Mouse (Mus musculus) kidney, embryonic 14.5 days (tissue): ENCODE data around the gene Odf3l2. TPM values are rescaled to one million over a fixed set of nuclear protein-coding genes. Genes with fewer than 3 reads are reported as not detected.

ENCODE experiments used
- ATAC-seq: fragments of 200-750 bp; cut with Nextera tagmentation; 2 replicates; pipeline ENCODE4 v1.8.0; 2017; ENCODE audit warnings: moderate number of reproducible peaks, mild to moderate bottlenecking, moderate TSS enrichment, moderate library complexity; ENCODE audit not compliant: low FRiP score, low TSS enrichment
- H3K27ac ChIP-seq: fragments of 300-500 bp; sonication (generic); 2 replicates; pipeline ENCODE4 v1.5.1; 2014; ENCODE audit warnings: low read depth, mild to moderate bottlenecking, low read length, moderate library complexity, mixed read lengths
- H3K27me3 ChIP-seq: fragments of 300-500 bp; sonication (generic); 2 replicates; pipeline ENCODE4 v1.6.1; 2014; ENCODE audit warnings: mild to moderate bottlenecking, low read length; ENCODE audit not compliant: control insufficient read depth, insufficient read depth
- H3K36me3 ChIP-seq: fragments of 300-500 bp; sonication (generic); 2 replicates; pipeline ENCODE4 v1.6.1; 2014; ENCODE audit warnings: low read length, mixed read lengths; ENCODE audit not compliant: control insufficient read depth, insufficient read depth
- H3K4me1 ChIP-seq: fragments of 300-500 bp; sonication (generic); 2 replicates; pipeline ENCODE4 v1.6.1; 2014; ENCODE audit warnings: low read length, mixed read lengths; ENCODE audit not compliant: control insufficient read depth, insufficient read depth
- H3K4me2 ChIP-seq: fragments of 300-500 bp; sonication (generic); replicated peaks from 2 replicates; pipeline ENCODE4 v1.6.1; 2014; ENCODE audit warnings: low read depth, mild to moderate bottlenecking, low read length
- H3K4me3 ChIP-seq: fragments of 300-500 bp; sonication (generic); 2 replicates; pipeline ENCODE4 v1.5.1; 2014; ENCODE audit warnings: mild to moderate bottlenecking, low read length
- H3K9ac ChIP-seq: fragments of 300-500 bp; sonication (generic); 2 replicates; pipeline ENCODE4 v1.6.1; 2014; ENCODE audit warnings: low read depth, mild to moderate bottlenecking, low read length, moderate library complexity
- H3K9me3 ChIP-seq: fragments of 300-500 bp; sonication (generic); 2 replicates; pipeline ENCODE4 v1.6.1; 2016; ENCODE audit warnings: low read length; ENCODE audit not compliant: control insufficient read depth
- WGBS: fragments of 180-500 bp; shearing (Covaris S2); extraction: QIAGEN DNeasy Blood & Tissue Kit; methylation state at CpG from one replicate; pipeline ENCODE4 v1.1.7; 2014; 5-methylcytosine and 5-hydroxymethylcytosine counted together
- polyA plus RNA-seq: library from polyadenylated mRNA; unstranded; fragments of >200 nt; fragmentation: Nextera tagmentation; extraction: Ambion mirVana; gene quantifications from 2 replicates; pipeline ENCODE4 v1.2.1, GENCODE M21; 2014

The Odf3l2 gene
- polyA plus RNA-seq, 1 experiment from 2014 or later = not detected

DNA sequence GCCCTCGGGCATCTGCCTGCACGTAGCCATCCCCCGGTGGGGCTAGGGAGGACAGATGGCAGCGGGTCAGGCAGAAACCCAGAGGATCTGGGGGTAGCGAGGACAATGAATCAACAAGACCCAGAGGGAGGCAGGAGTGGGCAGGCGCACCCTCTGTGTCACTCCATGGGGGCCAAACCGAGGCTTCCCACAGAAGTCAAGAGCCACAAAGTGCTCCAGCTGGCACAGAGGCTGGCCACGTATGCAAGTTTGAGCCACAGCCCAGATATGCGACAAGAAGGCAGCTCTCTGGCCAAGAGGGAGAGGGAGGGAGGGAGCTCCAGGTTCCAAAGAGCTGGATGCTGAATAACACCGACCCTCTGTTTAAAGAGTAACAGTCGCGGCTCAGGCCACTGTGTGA lies 21.6 kb downstream of the Odf3l2 start:
- Histone ChIP-seq H3K4me2 (no peak overlapping the region), H3K27ac (no peak overlapping the region), H3K4me3 (no peak overlapping the region), H3K9ac (no peak overlapping the region), H3K27me3 (no peaks in the 10 kb centered on the region), H3K9me3 (no peaks in the 10 kb centered on the region), H3K4me1 (no peaks in the 10 kb centered on the region), H3K36me3 (no peaks in the 10 kb centered on the region)
- no peak for ATAC-seq
- whole genome bisulfite sequencing = 71% methylated on average over 12 of the region's 12 CpGs

DNA sequence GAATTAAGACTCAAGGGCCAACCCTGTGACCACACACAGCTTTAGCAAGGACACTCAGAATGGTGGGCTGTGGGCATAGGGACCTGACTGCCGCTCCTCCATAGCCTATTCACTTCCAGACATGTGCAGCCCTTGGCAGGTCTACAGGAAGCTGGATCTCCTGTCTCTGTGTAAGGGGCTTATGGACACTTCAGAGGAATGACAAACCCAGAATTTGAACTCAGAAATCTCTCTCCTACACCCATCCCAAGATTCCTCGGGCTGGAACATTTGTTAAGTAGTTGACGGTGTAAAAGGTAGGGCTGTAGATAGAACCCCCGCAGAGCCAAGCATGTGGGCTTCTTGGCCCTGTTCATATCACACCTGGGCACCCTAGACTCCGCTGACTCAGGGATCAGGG lies 29.2 kb downstream of the Odf3l2 start:
- H3K36me3 ChIP-seq = no peaks in the 10 kb centered on the region
- 89% methylated on average over 5 of the region's 5 CpGs for WGBS
- no peak overlapping the region for H3K9ac ChIP-seq
- H3K9me3 ChIP-seq = no peaks in the 10 kb centered on the region
- H3K4me2 ChIP-seq = no peak overlapping the region
- no peak overlapping the region for H3K4me3 ChIP-seq
- peaks cover 14% of the 10 kb centered on the region for H3K4me1 ChIP-seq
- no peak for ATAC-seq
- H3K27me3 ChIP-seq = peaks cover 22% of the 10 kb centered on the region
- no peak overlapping the region for H3K27ac ChIP-seq

DNA sequence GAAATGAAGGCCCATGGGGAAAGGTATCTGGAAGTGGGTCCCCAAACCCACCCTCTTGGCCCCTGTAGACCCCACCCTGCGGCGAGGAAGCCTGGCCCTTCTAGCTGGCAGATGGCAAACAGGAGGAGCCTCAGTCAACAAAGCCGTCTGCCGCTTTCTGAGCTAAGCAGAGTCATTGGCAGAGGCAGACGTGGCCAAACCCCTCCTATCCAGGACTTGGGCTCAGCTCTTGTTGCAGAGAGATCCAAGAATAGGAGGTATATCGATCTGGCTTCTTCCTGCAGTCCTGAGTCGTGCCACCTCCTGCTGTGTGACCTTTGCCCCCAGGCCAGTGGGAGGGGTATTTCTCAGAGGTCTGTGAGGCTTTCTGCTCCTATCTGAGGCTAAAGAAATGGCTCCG lies 29.7 kb downstream of the Odf3l2 start:
- Histone ChIP-seq H3K4me3 (no peak overlapping the region), H3K27ac (no peak overlapping the region), H3K4me1 (peaks cover 14% of the 10 kb centered on the region), H3K4me2 (no peak overlapping the region), H3K9me3 (no peaks in the 10 kb centered on the region), H3K36me3 (no peaks in the 10 kb centered on the region), H3K27me3 (peaks cover 22% of the 10 kb centered on the region), H3K9ac (no peak overlapping the region)
- 12% methylated on average over 8 of the region's 8 CpGs for WGBS
- ATAC-seq = no peak

DNA sequence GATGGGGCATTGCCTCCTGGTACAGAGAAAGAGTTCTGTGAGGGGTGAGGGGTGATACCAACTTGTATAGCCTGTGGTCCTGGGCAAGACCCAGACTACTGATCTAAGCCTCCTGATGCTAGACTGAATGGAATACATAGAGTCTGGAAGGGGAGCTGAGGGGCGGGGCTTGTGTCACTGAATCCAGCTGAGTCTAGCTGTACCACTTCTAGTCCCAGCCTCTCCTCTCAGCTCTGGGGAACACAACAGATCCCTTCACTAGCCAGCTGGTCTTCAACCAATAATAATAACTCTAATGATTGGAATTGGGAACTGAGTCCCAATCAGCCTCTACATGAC lies 31.3 kb downstream of the Odf3l2 start:
- no peaks in the 10 kb centered on the region for H3K36me3 ChIP-seq
- H3K4me3 ChIP-seq = peak overlapping the region; percentile 54
- H3K9me3 ChIP-seq = no peaks in the 10 kb centered on the region
- no peak overlapping the region for H3K27ac ChIP-seq
- WGBS = 93% methylated on average over 1 of the region's 1 CpGs
- peak overlapping the region; percentile 97 for H3K4me2 ChIP-seq
- ATAC-seq = no peak; the same call in 1 of the 2 replicates
- H3K4me1 ChIP-seq = peaks cover 14% of the 10 kb centered on the region
- H3K27me3 ChIP-seq = peaks cover 22% of the 10 kb centered on the region
- no peak overlapping the region for H3K9ac ChIP-seq

DNA sequence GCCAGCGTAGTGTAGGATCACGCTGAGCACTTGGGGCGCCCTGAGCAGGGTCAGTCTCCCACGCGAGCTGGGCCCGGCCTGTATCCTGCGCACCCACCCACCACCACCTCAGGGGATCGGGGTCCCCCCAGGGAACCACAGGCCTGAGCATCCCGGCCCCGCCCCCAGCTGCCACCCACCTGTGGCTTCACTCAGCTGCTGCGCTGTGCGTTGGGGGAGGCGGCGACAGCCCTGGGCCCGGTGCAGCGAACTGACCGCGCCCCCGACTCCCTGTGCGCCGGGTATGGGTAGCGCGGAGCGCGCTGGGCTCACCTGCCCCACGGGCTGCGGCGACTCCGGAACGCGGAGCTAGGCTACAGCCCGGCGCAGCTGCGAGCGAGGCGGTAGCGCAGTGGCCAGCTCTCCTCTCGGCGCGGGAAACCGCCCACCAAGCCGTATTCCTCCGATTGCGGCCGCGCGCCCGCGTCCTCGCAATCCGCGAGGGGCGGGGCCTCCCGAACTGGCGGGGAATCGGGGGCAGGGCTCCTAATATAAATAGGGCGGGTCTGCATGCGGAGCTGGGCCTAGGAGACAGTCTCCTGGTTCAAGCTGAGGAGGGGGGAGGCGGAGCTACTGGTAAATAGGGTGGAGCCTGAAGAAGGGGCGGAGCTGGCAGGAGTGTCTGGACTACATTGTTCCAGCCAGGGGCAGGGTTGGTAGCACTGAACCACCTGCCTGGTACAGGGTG lies 31.8 kb downstream of the Odf3l2 start, which contains the start of gene C2cd4c:
Gene C2cd4c, minus strand, starts transcription at position 448 of the 727 bp plus-strand sequence.
- H3K36me3 ChIP-seq = no peaks in the 10 kb centered on the region
- peak within 1 kb of the TSS; percentile 54 for H3K4me3 ChIP-seq
- ATAC-seq = peak; percentile 90
- WGBS = 1% methylated on average over 59 of the region's 60 CpGs
- H3K9ac ChIP-seq = peak within 1 kb of the TSS; percentile 56
- H3K4me1 ChIP-seq = peaks cover 14% of the 10 kb centered on the region
- peaks cover 22% of the 10 kb centered on the region for H3K27me3 ChIP-seq
- no peak within 1 kb of the TSS for H3K27ac ChIP-seq
- H3K9me3 ChIP-seq = no peaks in the 10 kb centered on the region
- peak within 1 kb of the TSS; percentile 97 for H3K4me2 ChIP-seq

DNA sequence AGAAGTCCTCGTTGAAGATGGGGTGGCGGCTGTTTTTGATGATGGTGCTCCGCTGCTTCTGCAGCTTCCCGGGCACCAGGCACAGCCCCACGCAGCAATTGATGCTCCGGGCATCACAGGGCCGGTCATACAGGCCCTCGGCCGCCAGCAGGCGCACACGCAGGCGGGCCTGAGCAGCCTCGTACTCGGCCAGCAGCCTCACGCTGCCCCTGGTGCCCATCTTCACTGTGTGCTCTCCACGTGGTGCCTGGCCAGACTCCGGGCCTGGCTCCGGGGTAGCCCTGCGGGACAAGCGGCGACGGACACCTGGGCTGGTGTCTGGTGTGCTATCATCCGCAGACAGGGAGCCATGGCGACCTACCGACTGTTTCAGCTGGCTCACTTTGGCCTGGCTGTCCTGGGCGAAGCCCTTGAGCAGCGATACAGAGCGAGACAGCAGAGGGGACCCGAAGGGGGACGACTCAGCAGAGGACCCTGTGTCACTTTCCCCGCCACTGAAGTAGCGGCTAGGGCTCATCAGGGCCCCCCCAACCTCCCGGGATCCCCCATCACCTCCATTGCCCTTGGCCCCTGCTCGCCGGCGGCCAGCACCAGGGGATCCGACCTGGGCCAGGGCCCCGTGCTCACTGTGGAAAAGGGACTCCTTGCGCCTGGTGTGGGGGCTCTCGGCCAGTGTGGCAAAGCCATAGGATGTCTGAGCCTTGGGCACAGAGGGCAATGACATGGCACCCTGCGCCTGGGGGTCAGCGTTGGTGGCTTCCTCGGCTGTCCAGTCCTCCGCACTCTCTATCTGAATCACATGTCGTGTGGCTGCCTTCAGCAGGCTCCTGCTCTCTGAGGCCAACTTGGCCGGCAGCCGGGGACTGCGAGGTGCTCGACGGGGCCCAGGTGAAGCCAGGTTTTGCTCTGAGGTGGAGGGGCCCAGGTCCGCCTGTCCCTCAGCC lies 33.1 kb downstream of the Odf3l2 start:
- no peak for ATAC-seq
- Histone ChIP-seq H3K4me3 (peak overlapping the region; percentile 54), H3K36me3 (no peaks in the 10 kb centered on the region), H3K27me3 (peaks cover 22% of the 10 kb centered on the region), H3K9ac (peak overlapping the region; percentile 18; the same call in 1 of the 2 replicates), H3K4me1 (peaks cover 14% of the 10 kb centered on the region), H3K4me2 (peak overlapping the region; percentile 32), H3K27ac (no peak overlapping the region), H3K9me3 (no peaks in the 10 kb centered on the region)
- WGBS = 10% methylated on average over 51 of the region's 51 CpGs

DNA sequence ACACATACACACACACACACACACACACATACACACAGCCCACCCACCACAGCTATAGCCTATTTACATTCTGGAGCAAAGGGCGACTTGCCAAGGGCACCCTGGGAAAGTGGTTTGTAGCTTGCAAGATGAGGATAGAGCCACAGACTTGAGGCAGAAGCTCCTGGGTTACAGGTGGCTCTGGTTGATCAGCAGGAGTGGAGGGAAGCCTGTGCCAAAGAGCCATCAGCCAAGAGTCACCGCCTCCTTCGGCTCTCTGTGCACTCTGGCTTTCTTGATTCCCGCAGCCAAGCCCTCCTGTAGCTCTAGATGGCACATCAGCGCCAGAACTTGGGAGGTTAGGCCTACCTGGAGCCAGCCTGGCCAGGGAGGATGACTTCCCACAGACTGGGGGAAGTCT lies 34.2 kb downstream of the Odf3l2 start:
- Histone ChIP-seq H3K27ac (no peak overlapping the region), H3K4me3 (no peak overlapping the region), H3K36me3 (no peaks in the 10 kb centered on the region), H3K27me3 (peaks cover 22% of the 10 kb centered on the region), H3K9me3 (no peaks in the 10 kb centered on the region), H3K4me2 (no peak overlapping the region), H3K9ac (no peak overlapping the region), H3K4me1 (peaks cover 14% of the 10 kb centered on the region)
- 50% methylated on average over 5 of the region's 5 CpGs for WGBS
- no peak for ATAC-seq

DNA sequence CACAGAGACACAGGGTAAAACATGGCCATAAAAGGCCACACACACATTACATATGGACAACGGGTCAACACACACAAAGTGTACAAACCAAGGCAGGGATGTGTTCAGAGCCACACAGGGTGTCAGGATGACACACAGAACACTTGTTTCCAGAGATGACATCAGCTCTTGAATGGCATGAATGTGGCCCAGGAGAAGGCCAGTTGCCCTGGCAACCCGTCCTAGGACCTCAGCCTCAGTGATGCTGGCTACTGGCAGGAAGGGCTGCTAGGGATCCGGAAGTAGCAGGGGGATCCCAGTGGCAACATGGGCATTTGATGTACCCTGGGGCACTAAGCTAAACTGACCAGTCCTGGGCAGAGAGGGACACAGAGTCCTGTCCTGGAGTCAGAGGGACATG lies 36.3 kb downstream of the Odf3l2 start:
- 79% methylated on average over 3 of the region's 3 CpGs for WGBS
- Histone ChIP-seq H3K9me3 (no peaks in the 10 kb centered on the region), H3K4me3 (no peak overlapping the region), H3K9ac (no peak overlapping the region), H3K27ac (no peak overlapping the region), H3K27me3 (peaks cover 22% of the 10 kb centered on the region), H3K4me2 (no peak overlapping the region), H3K4me1 (peaks cover 14% of the 10 kb centered on the region), H3K36me3 (no peaks in the 10 kb centered on the region)
- ATAC-seq = no peak

DNA sequence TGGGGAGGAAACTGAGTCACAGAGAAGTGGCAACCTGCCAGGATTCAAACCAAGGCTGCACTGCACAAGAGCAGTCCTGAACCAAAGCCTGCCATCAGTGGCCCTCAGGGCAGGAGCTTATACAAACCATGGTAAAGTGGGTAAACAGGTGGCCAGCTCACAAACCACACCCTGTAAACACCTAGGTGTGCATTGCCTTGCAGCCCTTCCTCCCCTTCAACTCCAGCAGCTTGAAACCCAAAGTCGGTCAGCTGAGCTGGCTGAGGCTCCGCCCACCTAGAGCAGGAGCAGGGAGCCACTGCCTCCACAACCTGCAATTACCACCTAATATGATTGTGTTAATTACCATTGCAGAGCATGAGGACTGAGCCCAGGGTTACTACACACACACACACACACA lies 37.6 kb downstream of the Odf3l2 start:
- WGBS = 34% methylated on average over 2 of the region's 2 CpGs

More for the DNA sequence above, 37.6 kb downstream of the Odf3l2 start:
- Histone ChIP-seq H3K4me1 (peaks cover 9% of the 10 kb centered on the region; the same call in 1 of the 2 replicates), H3K9ac (no peak overlapping the region), H3K36me3 (no peaks in the 10 kb centered on the region), H3K4me3 (no peak overlapping the region), H3K27me3 (peaks cover 13% of the 10 kb centered on the region), H3K9me3 (no peaks in the 10 kb centered on the region), H3K27ac (no peak overlapping the region), H3K4me2 (no peak overlapping the region)
- no peak for ATAC-seq
